Mouse (Mus musculus) frontal cortex, postnatal 10 days (tissue): ENCODE data around the gene Disp1.

ENCODE experiments used
- DNase-seq, 2 experiments: peaks; one replicate each; pipeline ENCODE4 v3.0.0; 2022; ENCODE audit warnings: low spot score in 2 of 2, mixed read lengths in 1 of 2

Disp1 gene

DNA sequence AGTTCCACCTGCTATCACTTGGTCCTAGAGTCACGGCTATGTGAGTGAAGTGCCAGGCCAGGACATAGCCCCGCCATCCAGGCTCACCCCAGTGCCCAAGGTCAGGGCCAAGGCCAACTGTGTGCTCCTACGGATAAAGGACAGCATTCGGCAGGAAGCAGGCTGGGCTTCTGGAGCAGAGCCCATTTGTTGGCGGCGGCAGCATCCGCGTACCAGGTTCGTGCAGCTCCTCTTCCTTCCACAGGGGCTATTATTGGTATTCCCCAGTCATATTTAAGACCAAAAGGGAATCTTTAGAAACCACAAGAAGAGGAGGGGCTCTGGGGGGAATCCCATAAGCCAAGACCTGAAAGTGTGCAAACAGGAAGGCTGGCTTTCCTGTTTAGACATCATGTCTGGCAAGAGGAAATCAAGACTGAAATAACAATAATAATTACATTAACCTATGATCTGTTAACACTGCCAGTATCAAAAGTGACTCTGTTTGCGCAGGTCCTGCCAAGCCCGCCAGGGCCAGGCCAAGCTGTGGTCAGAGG is 180.4 kb downstream of the Disp1 start:
- no peak for DNase-seq

DNA sequence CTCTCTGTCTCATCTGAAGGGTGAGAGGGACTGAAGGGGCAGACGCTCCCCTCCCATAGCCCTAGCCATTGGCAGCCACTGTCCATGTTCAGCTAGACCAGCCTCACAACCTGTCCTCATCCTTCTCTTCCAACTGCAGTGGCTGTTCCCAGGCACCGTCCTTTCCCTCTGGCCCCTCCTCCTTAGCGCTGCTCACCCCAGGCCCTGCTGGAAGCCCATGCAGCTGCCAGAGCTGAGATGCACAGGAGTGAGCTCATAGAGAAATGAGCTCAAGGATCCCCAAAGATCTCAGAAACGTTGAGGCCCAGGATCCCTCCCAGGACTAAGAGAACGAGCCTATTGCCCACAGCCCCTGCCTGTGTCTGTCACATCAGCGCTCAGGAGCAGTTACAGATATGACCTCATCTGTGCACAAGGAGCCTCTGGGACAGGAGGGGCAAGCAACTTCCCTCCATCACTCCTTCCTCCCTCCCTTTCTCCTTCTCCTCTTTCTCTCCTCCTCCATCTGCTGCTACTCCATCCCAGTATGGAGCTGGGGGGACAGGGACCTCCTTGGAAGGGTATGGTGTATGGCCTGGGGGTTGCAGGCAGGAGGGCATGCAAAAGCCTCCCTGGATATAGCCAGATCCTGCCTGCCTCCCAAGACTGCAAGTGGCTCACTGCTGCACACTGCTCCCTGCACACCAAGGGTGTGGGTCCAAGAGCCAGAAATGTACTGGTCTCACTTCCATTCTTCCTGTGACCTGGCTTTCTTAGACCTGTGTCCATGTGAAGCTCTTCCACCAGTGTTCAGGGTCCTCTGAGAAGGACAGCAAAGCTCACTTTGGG is 181.2 kb downstream of the Disp1 start:
- no peak for DNase-seq

DNA sequence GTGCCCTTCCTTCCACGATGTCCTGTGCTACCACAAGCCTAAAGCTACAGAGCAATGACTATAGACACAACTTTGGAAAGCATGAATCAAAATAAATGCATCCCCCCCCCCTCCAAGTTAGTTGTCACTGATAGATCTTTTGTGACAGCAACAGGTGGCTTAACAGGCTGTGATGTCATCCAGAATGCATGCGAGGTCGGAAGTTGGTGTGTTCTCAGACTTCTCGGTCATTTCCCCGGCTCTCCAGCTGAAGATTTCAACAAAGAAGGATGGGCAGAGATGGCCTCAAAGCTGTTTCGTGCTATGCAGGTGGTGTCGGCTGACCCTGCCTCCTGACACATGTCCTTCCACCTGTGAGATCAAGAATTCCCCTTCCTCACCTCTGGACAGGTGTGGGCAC is 181.9 kb downstream of the Disp1 start:
- DNase-seq: no peak
